Mouse (Mus musculus) heart, postnatal 0 days (tissue): ENCODE results near the gene Peak1.

ENCODE experiments used
- CTCF ChIP-seq: IDR thresholded peaks from 2 replicates; pipeline ENCODE4 v1.5.1; 2016; ENCODE audit warnings: antibody characterized with exemption, control low read depth, low read depth
- EP300 ChIP-seq: IDR thresholded peaks from 2 replicates; pipeline ENCODE4 v1.6.1; 2016; ENCODE audit warnings: antibody characterized with exemption, low read depth

DNA sequence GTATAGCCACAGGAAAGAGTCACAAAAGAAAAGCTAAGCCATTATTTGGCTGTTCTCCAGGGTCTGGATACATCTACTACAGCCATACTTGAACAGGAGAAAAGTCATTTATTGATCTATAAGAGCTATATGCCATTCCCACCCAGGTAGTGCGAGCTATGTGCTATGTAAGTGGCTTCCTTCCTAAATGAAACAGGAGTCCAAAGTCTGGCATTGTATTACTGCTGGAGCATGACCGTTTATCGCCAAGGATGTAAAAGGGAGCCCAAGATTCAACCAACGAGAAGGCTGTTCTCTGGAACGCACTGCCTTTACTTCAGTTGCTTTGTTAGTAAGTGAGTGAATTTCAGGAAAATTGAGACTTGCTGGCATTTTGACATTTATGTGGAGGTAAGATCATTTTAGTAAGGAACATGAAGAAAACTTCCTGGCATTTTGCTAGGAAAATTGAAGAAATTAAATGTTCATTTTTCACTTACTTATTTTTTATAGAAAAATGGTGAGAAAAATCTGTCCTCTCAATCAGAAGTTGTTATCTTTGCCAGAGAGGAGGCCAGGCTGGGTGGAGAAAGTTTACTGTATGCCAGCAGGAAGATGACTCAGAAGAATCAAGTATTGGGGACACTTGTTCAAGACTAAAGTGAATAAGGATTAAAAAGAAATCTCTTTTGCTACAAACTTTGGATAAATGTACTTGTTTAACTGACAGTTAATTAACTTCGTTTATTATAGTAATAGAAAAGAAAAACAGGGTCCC lies 162.0 kb downstream of the Peak1 start:
- TF ChIP-seq CTCF (no peak), EP300 (no peak)
